Mouse (Mus musculus) hindbrain, embryonic 15.5 days (tissue): Measurements from ENCODE around the gene Cks1b. TPM values are rescaled to one million over a fixed set of nuclear protein-coding genes. Genes with fewer than 3 reads are reported as not detected.

Experiments
- ATAC-seq: fragments of 200-750 bp; cut with Nextera tagmentation; 2 replicates; pipeline ENCODE4 v1.8.0; 2017; ENCODE audit warnings: low read depth, moderate number of reproducible peaks, moderate TSS enrichment; ENCODE audit not compliant: low FRiP score
- H3K27ac ChIP-seq: fragments of 300-500 bp; sonication (generic); replicated peaks from 2 replicates; pipeline ENCODE4 v1.5.1; 2015; ENCODE audit warnings: mild to moderate bottlenecking, inconsistent platforms
- H3K27me3 ChIP-seq: fragments of 300-500 bp; sonication (generic); 2 replicates; pipeline ENCODE4 v1.6.1; 2015; ENCODE audit warnings: control low read depth, inconsistent platforms
- H3K36me3 ChIP-seq: fragments of 300-500 bp; sonication (generic); 2 replicates; pipeline ENCODE4 v1.6.1; 2015; ENCODE audit warnings: control low read depth, inconsistent platforms
- H3K4me1 ChIP-seq: fragments of 300-500 bp; sonication (generic); replicated peaks from 2 replicates; pipeline ENCODE4 v1.6.1; 2015; ENCODE audit warnings: control low read depth, inconsistent platforms
- H3K4me2 ChIP-seq: fragments of 300-500 bp; sonication (generic); 2 replicates; pipeline ENCODE4 v1.6.1; 2015; ENCODE audit warnings: moderate library complexity, mild to moderate bottlenecking, inconsistent platforms
- H3K4me3 ChIP-seq: fragments of 300-500 bp; sonication (generic); 2 replicates; pipeline ENCODE4 v1.5.1; 2015; ENCODE audit warnings: mild to moderate bottlenecking, inconsistent platforms
- H3K9ac ChIP-seq: fragments of 300-500 bp; sonication (generic); 2 replicates; pipeline ENCODE4 v1.6.1; 2015; ENCODE audit warnings: inconsistent platforms
- H3K9me3 ChIP-seq: fragments of 300-500 bp; sonication (generic); 2 replicates; pipeline ENCODE4 v1.6.1; 2016; ENCODE audit warnings: control low read depth, inconsistent platforms
- WGBS: fragments of 180-500 bp; shearing (Covaris S2); methylation state at CpG from one replicate; pipeline ENCODE4 v1.1.7; 2015; 5-methylcytosine and 5-hydroxymethylcytosine counted together
- polyA plus RNA-seq: library from polyadenylated mRNA; unstranded; fragments of >200 nt; fragmentation: Nextera tagmentation; extraction: Ambion mirVana; gene quantifications from 2 replicates; pipeline ENCODE4 v1.2.1, GENCODE M21; 2015

Gene Cks1b
- polyA plus RNA-seq, 1 experiment from 2014 or later: 95.9 TPM

DNA sequence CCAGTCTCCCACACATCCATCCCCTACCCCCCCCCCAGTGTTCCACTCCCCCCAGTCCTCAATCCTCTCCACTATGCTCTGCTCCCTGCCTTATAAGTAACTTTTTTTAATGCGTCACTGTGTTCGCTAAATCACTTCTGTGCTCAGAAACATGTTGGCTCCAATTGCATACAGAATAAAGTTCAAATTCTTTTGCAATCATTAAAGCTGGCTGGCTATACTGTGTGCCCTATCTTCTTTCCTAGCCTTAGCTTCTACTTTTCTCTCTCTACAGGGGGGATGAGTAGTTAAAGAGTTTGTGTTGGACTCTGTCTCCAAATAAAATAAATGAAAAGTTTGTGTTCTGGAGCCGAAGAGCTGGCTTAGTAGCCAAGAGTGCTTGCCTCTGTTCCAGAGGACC, 8.5 kb downstream of the Cks1b start:
- H3K27ac ChIP-seq: no peak overlapping the region
- no peak for ATAC-seq
- 93% methylated on average over 3 of the region's 3 CpGs for WGBS
- no peak overlapping the region for H3K4me3 ChIP-seq
- H3K4me1 ChIP-seq: peaks cover 21% of the 10 kb centered on the region
- no peaks in the 10 kb centered on the region for H3K9me3 ChIP-seq
- H3K36me3 ChIP-seq: peaks cover 5% of the 10 kb centered on the region
- H3K4me2 ChIP-seq: no peak overlapping the region
- H3K27me3 ChIP-seq: no peaks in the 10 kb centered on the region
- no peak overlapping the region for H3K9ac ChIP-seq

DNA sequence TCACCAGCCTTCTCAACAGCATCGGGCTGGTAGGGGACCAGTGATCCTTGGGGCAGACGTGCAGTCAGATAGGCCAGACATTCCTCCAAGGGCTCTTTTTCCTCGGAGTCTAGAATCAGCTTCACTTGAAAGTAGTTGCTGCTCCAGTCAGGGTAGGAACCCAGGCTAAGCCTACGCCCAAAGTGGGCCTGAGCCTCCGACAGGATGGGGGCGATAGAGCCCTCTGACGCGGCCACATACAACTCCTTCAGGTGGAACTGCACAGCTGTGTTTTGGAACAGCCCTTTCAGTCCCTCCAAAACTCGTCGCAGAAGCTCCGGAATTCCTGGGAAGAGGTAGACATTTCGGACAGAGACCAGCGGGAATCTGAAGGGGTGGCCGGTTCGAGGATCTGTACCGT, 9.7 kb downstream of the Cks1b start:
- H3K9me3 ChIP-seq: no peaks in the 10 kb centered on the region
- peaks cover 9% of the 10 kb centered on the region for H3K36me3 ChIP-seq
- H3K27ac ChIP-seq: no peak overlapping the region
- H3K4me3 ChIP-seq: no peak overlapping the region
- peaks cover 21% of the 10 kb centered on the region for H3K4me1 ChIP-seq
- no peak overlapping the region for H3K4me2 ChIP-seq
- no peaks in the 10 kb centered on the region for H3K27me3 ChIP-seq
- no peak for ATAC-seq
- H3K9ac ChIP-seq: no peak overlapping the region
- 69% methylated on average over 16 of the region's 16 CpGs for WGBS

DNA sequence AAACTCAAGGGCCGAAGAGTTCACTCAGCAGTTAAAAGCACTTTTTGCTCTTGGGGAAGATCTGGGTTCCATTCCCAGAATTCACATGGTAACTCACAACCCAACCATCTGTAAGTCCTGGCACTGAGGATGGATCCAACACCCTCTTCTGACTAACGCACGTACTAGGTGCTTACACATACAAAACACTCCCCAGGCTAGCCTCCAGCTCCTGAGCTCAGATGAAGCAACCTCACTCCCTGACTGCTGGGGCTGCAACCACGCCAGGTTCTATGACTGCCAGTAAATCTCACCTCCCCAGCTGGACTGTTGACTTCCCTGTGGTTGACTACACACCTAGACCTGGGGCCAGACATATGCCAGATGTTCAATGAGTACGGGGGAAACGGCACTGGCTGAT, 11.3 kb downstream of the Cks1b start:
- Histone ChIP-seq H3K36me3 (peaks cover 21% of the 10 kb centered on the region), H3K4me3 (no peak overlapping the region), H3K27ac (no peak overlapping the region), H3K4me2 (no peak overlapping the region), H3K9me3 (no peaks in the 10 kb centered on the region), H3K4me1 (peaks cover 14% of the 10 kb centered on the region), H3K9ac (no peak overlapping the region), H3K27me3 (no peaks in the 10 kb centered on the region)
- WGBS: 92% methylated on average over 6 of the region's 6 CpGs
- no peak for ATAC-seq

DNA sequence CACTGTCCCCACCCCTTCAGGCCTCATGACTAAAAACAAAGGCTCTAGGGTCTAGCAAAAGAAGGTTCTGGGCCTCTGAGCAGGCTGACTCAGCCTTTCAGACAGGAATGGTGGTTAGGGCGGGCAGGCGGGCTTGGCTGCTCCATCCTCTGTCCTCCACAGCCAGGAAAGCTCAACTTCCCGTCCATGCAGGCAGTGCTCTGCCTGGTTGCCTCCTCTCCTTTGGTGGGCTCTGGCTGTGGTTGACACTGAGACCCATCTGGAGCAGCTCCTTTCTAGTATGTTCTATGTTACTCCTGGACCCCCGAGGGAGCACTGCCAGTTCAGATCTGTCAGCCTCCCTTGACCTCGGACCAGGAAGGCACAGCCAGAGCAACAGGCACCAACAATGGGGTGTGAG, 15.5 kb downstream of the Cks1b start, which contains the start of gene Lenep:
TSS of gene Lenep (minus strand) at position 101 of the 400 bp plus-strand sequence.
- Histone ChIP-seq H3K36me3 (peaks cover 21% of the 10 kb centered on the region), H3K9me3 (no peaks in the 10 kb centered on the region), H3K4me1 (no peaks in the 10 kb centered on the region), H3K4me2 (no peak within 1 kb of the TSS), H3K9ac (no peak within 1 kb of the TSS), H3K27ac (no peak within 1 kb of the TSS), H3K27me3 (no peaks in the 10 kb centered on the region), H3K4me3 (no peak within 1 kb of the TSS)
- no peak for ATAC-seq
- 69% methylated on average over 5 of the region's 5 CpGs for WGBS

DNA sequence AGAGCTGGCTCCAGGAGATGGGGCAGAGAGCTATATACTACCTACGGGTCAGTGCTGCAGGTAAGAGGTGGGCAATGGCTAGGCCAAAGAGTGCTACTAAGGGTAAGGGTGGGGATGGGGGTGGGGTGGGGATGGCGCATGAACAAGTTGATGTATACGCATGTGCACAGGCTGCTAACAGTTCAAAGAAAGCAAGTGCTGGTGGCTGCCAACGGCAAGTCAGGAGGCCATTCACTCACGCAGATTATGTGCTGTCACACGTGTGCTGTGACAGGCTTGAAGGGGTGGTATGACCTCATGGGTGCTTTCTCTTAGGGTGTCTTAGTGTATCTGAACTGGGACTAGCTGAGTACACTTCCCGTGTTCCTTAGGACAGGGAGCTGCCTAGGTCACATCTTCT, 16.9 kb downstream of the Cks1b start:
- no peak overlapping the region for H3K9ac ChIP-seq
- WGBS: 88% methylated on average over 7 of the region's 7 CpGs
- peaks cover 4% of the 10 kb centered on the region for H3K4me1 ChIP-seq
- H3K4me3 ChIP-seq: no peak overlapping the region
- H3K36me3 ChIP-seq: peaks cover 21% of the 10 kb centered on the region
- peaks cover 4% of the 10 kb centered on the region; the same call in 1 of the 2 replicates for H3K27me3 ChIP-seq
- ATAC-seq: no peak
- H3K9me3 ChIP-seq: no peaks in the 10 kb centered on the region
- no peak overlapping the region for H3K27ac ChIP-seq
- no peak overlapping the region for H3K4me2 ChIP-seq

DNA sequence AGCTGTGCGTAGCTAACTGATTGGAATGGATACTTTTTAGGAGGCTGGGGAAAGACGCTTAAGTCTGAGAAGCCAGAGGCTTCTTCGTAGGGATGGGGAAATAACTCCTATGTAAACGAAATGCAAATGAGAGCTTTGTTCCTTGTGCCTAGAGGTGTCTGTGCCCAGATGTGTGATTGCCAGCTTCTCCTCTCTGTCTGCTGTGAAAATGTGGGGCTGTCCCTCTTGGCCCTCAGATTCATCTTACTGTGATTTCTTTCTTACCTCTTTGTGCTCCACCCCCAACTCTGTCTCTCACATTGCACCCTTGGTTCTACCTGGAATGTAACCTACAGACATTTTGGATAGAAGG, 21.6 kb downstream of the Cks1b start:
- Histone ChIP-seq H3K9ac (no peak overlapping the region; the same call in 1 of the 2 replicates), H3K4me1 (peaks cover 50% of the 10 kb centered on the region), H3K4me3 (peak overlapping the region; percentile 51), H3K36me3 (no peaks in the 10 kb centered on the region), H3K4me2 (peak overlapping the region; percentile 99), H3K9me3 (no peaks in the 10 kb centered on the region), H3K27me3 (peaks cover 33% of the 10 kb centered on the region), H3K27ac (no peak overlapping the region)
- ATAC-seq: no peak
- WGBS: under 1% methylated on average over 4 of the region's 4 CpGs

DNA sequence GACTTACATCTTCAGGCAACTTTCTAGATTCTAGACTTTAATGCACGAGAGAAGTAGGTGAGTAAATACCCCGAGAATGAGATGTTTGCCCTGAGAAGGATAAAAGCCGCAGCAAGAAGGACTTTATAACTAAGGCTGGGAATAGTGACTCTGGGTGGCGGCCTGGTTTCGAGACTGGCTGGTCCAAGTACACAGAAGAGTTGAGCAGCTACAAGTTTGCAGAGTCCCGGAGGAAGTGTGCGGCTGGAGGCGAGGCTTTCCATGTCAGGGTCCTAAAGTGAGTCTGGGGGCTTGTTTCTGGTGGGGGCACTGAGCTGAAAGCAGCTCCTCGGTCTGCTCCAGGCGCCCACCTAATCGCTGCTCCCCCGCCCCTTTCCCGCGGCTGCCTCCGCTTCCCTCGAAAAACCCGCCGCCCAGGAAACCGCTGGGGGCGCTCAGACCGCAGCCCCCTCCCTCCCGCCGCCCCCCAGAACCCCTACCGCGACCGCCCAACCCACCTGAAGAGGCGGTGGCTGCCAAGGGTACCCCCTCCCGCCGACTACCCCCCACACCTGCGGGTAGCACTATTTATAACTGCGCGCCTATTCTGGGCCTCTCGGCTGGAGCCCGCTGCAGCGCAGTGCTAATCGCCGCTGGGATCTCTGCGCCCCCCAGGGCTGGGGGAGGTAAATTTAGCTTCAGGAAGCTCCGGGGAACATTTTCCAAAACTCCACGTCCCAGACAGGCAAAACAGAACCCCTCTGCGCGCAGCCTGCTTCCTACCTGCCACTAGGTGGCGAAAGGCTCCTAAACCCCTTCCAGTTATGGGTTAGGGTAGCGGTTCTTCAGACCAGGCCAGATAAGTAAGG, 22.2 kb downstream of the Cks1b start:
- H3K4me2 ChIP-seq: peak overlapping the region; percentile 99
- no peaks in the 10 kb centered on the region for H3K36me3 ChIP-seq
- no peaks in the 10 kb centered on the region for H3K9me3 ChIP-seq
- H3K27me3 ChIP-seq: peaks cover 33% of the 10 kb centered on the region
- peak overlapping the region; percentile 22 for H3K9ac ChIP-seq
- ATAC-seq: no peak
- WGBS: under 1% methylated on average over 43 of the region's 44 CpGs
- H3K4me3 ChIP-seq: peak overlapping the region; percentile 51
- peaks cover 56% of the 10 kb centered on the region for H3K4me1 ChIP-seq
- H3K27ac ChIP-seq: no peak overlapping the region

DNA sequence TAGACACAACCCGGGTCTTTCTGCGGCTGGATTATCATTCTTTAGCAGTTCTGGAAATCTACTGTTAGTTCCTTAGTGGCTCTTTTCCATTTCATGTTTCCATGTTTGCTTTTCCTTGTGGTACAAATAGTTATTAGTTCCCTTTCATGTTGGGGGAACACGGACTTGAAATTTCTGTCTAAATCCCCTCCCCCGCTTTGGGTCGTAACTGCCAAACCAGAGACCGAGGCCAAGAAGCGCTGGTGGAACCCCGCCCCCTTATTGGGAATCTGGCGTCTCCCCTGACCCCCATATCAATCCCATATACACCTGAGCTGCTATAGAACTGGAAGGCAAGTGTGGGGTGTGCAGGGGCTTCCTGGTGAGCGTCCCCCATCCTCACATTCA, 22.8 kb downstream of the Cks1b start:
- H3K4me1 ChIP-seq: peaks cover 62% of the 10 kb centered on the region
- peak overlapping the region; percentile 51 for H3K4me3 ChIP-seq
- H3K27me3 ChIP-seq: peaks cover 33% of the 10 kb centered on the region
- no peaks in the 10 kb centered on the region for H3K36me3 ChIP-seq
- no peak for ATAC-seq
- H3K9ac ChIP-seq: no peak overlapping the region
- H3K9me3 ChIP-seq: no peaks in the 10 kb centered on the region
- WGBS: 2% methylated on average over 10 of the region's 10 CpGs
- no peak overlapping the region for H3K27ac ChIP-seq
- peak overlapping the region; percentile 99 for H3K4me2 ChIP-seq

DNA sequence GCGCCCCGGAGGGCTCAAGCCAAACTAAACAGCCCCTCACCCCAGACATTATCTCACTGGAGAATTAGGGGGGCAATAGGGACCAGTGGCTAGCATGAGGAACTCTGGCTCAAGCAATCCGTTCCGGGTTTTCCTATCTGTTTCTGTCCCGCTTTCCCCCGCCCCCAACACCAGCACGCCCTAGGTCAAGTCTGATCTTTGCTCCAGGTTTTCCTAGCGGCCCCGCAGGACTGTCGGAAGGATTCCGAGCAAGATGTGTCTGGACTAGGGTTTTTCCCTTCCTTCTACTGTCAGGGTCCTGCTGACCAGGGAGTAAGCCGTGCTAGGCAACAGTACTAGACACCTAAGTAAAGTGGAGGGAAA, 23.3 kb downstream of the Cks1b start:
- Histone ChIP-seq H3K4me2 (peak overlapping the region; percentile 99), H3K4me3 (peak overlapping the region; percentile 51), H3K9ac (no peak overlapping the region; the same call in 1 of the 2 replicates), H3K4me1 (peaks cover 62% of the 10 kb centered on the region), H3K36me3 (no peaks in the 10 kb centered on the region), H3K9me3 (no peaks in the 10 kb centered on the region), H3K27ac (no peak overlapping the region), H3K27me3 (peaks cover 33% of the 10 kb centered on the region)
- 0% methylated on average over 12 of the region's 12 CpGs for WGBS
- no peak for ATAC-seq

DNA sequence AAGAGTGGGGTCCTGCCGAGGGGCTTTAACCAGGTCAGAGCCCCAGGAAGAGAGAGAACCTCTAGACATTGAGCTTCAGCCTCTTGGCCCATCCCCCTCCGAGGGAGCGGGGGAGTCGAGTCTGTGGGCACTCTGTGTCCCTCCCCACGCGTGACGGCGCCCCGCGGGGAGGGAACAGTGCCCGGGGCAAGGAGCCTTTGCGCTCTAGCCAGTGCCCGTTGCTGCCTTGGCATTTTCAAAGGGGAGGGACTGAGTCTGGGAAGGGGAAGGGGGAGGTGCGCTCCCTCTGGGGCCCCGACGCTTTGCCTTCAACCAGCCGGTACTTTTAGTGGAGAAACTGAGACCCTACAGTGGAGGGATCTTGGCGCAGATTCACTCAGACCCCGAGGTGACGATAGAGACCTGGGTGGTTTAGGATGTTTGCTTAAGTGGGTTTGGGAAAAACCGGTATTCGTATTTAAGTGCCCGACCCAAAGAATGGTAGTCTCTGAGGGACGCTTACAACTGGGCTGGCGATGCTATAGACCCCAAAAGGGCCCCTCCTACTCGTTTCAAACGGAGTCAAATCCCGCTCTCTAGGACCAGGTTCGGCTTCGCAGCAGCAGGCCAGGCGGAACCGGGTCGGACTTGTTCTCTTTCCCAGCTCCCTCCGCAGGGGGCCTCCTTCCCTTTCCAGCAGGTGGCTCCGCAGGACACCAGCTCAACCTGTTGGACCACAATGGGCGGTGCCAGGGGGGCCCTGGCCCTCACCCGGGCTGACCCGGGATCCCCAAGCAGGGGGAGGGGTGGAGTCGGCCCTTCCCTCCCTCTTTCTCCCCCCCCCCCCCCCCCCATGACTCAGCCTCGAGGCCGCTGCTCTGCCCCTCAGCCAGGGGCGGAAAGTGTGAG, 23.9 kb downstream of the Cks1b start, which contains the start of gene Zbtb7b:
TSS of gene Zbtb7b (minus strand) at position 771 of the 888 bp plus-strand sequence.
- Histone ChIP-seq H3K9ac (peak within 1 kb of the TSS; percentile 44), H3K9me3 (no peaks in the 10 kb centered on the region), H3K27me3 (peaks cover 33% of the 10 kb centered on the region), H3K4me1 (peaks cover 62% of the 10 kb centered on the region), H3K36me3 (no peaks in the 10 kb centered on the region), H3K27ac (peak within 1 kb of the TSS; percentile 73), H3K4me3 (peak within 1 kb of the TSS; percentile 51), H3K4me2 (peak within 1 kb of the TSS; percentile 99)
- peak; percentile 49 for ATAC-seq
- 0% methylated on average over 41 of the region's 42 CpGs for WGBS

DNA sequence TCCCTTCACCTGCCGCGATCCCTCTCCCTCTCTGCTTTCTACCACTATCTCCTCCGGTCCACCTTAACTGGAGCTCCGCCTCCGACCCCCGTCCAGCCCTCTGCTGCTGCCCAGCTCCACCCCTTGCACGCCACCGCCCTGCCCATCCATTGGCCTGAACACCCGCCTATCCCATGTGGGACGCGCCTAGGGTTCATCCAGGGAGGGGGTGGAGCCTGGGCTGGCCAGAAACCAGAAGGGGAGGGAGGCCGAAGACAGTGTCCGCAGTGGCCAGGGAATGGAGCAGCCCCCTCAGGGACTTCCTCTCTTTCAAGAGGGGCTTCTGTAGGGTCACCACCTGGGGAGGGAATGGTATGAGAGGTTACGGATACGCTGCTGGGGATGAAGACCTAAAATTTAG, 24.6 kb downstream of the Cks1b start:
- Histone ChIP-seq H3K36me3 (no peaks in the 10 kb centered on the region), H3K27me3 (peaks cover 33% of the 10 kb centered on the region), H3K9ac (peak overlapping the region; percentile 44), H3K27ac (peak overlapping the region; percentile 73), H3K4me3 (peak overlapping the region; percentile 51), H3K4me1 (peaks cover 62% of the 10 kb centered on the region), H3K9me3 (no peaks in the 10 kb centered on the region), H3K4me2 (peak overlapping the region; percentile 99)
- WGBS: 0% methylated on average over 15 of the region's 15 CpGs
- ATAC-seq: peak; percentile 91

DNA sequence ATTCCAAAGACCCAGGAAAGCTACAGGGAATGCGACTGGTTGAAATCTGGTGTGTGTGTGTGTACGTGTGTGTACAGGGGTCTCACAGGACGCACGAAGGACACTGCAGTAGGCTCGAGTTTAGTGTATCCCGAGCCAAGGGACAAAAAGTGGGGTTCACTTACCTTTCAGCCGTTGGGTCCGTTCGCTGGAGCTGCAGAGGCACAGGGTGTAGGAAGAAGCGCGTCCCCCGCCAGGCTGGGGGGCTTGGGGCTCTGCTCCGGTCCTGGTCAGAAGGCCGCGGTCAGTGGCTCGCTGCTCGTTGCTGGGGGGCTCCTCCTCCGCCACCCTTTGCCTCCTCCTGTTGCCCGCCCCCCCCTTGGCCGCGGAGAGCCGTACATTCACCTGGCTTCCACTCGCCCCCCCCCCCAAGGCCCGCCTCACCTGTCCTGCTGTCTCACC, 25.3 kb downstream of the Cks1b start:
- Histone ChIP-seq H3K9ac (peak overlapping the region; percentile 56; the same call in 1 of the 2 replicates), H3K36me3 (no peaks in the 10 kb centered on the region)

More for the DNA sequence above, 25.3 kb downstream of the Cks1b start:
- ATAC-seq: no peak
- peak overlapping the region; percentile 99 for H3K4me2 ChIP-seq
- peaks cover 64% of the 10 kb centered on the region for H3K4me1 ChIP-seq
- H3K27ac ChIP-seq: no peak overlapping the region
- no peaks in the 10 kb centered on the region for H3K9me3 ChIP-seq
- peak overlapping the region; percentile 51 for H3K4me3 ChIP-seq
- WGBS: 2% methylated on average over 18 of the region's 24 CpGs
- H3K27me3 ChIP-seq: peaks cover 33% of the 10 kb centered on the region
